Mouse (Mus musculus): Measurements from ENCODE around the gene Dennd1b. TPM values are rescaled to one million over a fixed set of nuclear protein-coding genes. Genes with fewer than 3 reads are reported as not detected.

Dennd1b gene
- polyA plus RNA-seq, 1 experiment from 2014 or later = 14.3 TPM

GRCm38 (mm10) chr1:139091701-139092100 lies 128.5 kb downstream of the Dennd1b start:
- no peak for ATAC-seq (replicated peaks; ENCODE audit: insufficient number of reproducible peaks, low FRiP score, low TSS enrichment)
- H3K9me3 ChIP-seq (replicated peaks; ENCODE audit: control insufficient read depth, low read length) = no peaks in the 10 kb centered on the region
- H3K36me3 ChIP-seq (ENCODE audit: control insufficient read depth, insufficient read depth, low read length) = no peaks in the 10 kb centered on the region
- H3K27ac ChIP-seq (ENCODE audit: low read depth, low read length) = no peak overlapping the region
- H3K9ac ChIP-seq (ENCODE audit: low read depth, low read length) = no peak overlapping the region
- no peaks in the 10 kb centered on the region for H3K27me3 ChIP-seq (ENCODE audit: control insufficient read depth, insufficient read depth, low read length)
- no peak overlapping the region for H3K4me3 ChIP-seq (ENCODE audit: low read depth, low read length)
- 91% methylated on average over 6 of the region's 6 CpGs for WGBS (ENCODE audit: insufficient replicate concordance)
- H3K4me2 ChIP-seq = no peak overlapping the region
- no peaks in the 10 kb centered on the region for H3K4me1 ChIP-seq (ENCODE audit: control insufficient read depth, insufficient read depth, low read length)

- no peak overlapping the region for H3K27ac ChIP-seq (ENCODE audit: low read depth, low read length)
- no peaks in the 10 kb centered on the region for H3K9me3 ChIP-seq (replicated peaks; ENCODE audit: control insufficient read depth, low read length)
- no peak overlapping the region for H3K9ac ChIP-seq (ENCODE audit: low read depth, low read length)
- no peak overlapping the region for H3K4me2 ChIP-seq
- no peaks in the 10 kb centered on the region for H3K36me3 ChIP-seq (ENCODE audit: control insufficient read depth, insufficient read depth, low read length)
- no peaks in the 10 kb centered on the region for H3K27me3 ChIP-seq (ENCODE audit: control insufficient read depth, insufficient read depth, low read length)
- no peak overlapping the region for H3K4me3 ChIP-seq (ENCODE audit: low read depth, low read length)
- 70% methylated on average over 10 of the region's 10 CpGs for WGBS (ENCODE audit: insufficient replicate concordance)
- H3K4me1 ChIP-seq (ENCODE audit: control insufficient read depth, insufficient read depth, low read length) = no peaks in the 10 kb centered on the region
- ATAC-seq (replicated peaks; ENCODE audit: insufficient number of reproducible peaks, low FRiP score, low TSS enrichment) = no peak
Observed at GRCm38 (mm10) chr1:139092144-139092543, 128.9 kb downstream of the Dennd1b start.

DNA sequence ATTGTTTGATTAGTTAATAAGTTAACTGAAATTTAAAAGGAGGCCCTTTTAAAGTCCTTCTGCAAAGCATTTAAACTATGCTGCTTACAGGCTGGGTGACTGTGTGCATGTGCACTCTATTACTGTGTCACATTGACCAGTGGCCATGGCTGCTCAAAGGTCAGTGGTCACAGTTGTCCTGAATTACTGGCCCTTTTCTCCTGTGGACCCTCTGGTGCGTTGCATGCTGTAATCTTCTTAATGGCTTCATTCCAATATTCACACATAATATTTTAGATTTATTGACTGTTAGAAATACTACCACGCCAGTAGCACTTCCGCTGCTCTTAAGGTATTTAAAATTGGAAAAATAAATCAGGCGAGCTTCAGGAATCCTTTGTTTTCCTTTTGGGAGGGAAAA lies 129.5 kb downstream of the Dennd1b start:
- Histone ChIP-seq H3K27ac (ENCODE audit: low read depth, low read length) (no peak overlapping the region), H3K4me1 (ENCODE audit: control insufficient read depth, insufficient read depth, low read length) (no peaks in the 10 kb centered on the region), H3K9ac (ENCODE audit: low read depth, low read length) (no peak overlapping the region), H3K4me2 (no peak overlapping the region), H3K9me3 (replicated peaks; ENCODE audit: control insufficient read depth, low read length) (no peaks in the 10 kb centered on the region), H3K27me3 (ENCODE audit: control insufficient read depth, insufficient read depth, low read length) (no peaks in the 10 kb centered on the region), H3K36me3 (ENCODE audit: control insufficient read depth, insufficient read depth, low read length) (no peaks in the 10 kb centered on the region), H3K4me3 (ENCODE audit: low read depth, low read length) (no peak overlapping the region)
- WGBS (ENCODE audit: insufficient replicate concordance) = 78% methylated on average over 4 of the region's 4 CpGs
- no peak for ATAC-seq (replicated peaks; ENCODE audit: insufficient number of reproducible peaks, low FRiP score, low TSS enrichment)

- WGBS (ENCODE audit: insufficient replicate concordance) = 85% methylated on average over 6 of the region's 6 CpGs
- Histone ChIP-seq H3K9me3 (replicated peaks; ENCODE audit: control insufficient read depth, low read length) (no peaks in the 10 kb centered on the region), H3K4me3 (ENCODE audit: low read depth, low read length) (no peak overlapping the region), H3K9ac (ENCODE audit: low read depth, low read length) (no peak overlapping the region), H3K4me1 (ENCODE audit: control insufficient read depth, insufficient read depth, low read length) (no peaks in the 10 kb centered on the region), H3K27ac (ENCODE audit: low read depth, low read length) (no peak overlapping the region), H3K36me3 (ENCODE audit: control insufficient read depth, insufficient read depth, low read length) (no peaks in the 10 kb centered on the region), H3K4me2 (no peak overlapping the region), H3K27me3 (ENCODE audit: control insufficient read depth, insufficient read depth, low read length) (no peaks in the 10 kb centered on the region)
- no peak for ATAC-seq (replicated peaks; ENCODE audit: insufficient number of reproducible peaks, low FRiP score, low TSS enrichment)
Observed at GRCm38 (mm10) chr1:139096369-139096768, 133.1 kb downstream of the Dennd1b start.

DNA sequence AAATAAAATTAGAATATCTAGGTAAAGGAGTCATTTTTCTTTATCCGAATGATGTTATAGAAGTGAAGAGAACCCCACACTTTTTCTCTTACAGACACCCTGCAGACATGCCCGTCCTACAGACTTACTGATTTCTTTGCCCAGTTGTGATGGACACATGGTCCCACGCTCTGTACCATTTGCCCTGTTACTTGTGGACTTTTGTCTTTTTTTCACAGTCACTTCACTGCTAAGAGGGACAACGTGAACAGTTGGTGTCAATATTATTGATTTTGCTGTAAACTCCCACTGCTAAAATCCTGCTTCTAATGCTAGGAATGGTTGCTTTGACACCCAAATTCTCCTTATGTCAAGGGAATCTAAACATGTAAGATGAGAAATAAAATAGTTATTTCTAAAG lies 134.9 kb downstream of the Dennd1b start:
- no peaks in the 10 kb centered on the region for H3K36me3 ChIP-seq (ENCODE audit: control insufficient read depth, insufficient read depth, low read length)
- H3K9ac ChIP-seq (ENCODE audit: low read depth, low read length) = no peak overlapping the region
- no peaks in the 10 kb centered on the region for H3K9me3 ChIP-seq (replicated peaks; ENCODE audit: control insufficient read depth, low read length)
- WGBS (ENCODE audit: insufficient replicate concordance) = 82% methylated on average over 4 of the region's 4 CpGs
- H3K27me3 ChIP-seq (ENCODE audit: control insufficient read depth, insufficient read depth, low read length) = no peaks in the 10 kb centered on the region
- H3K4me3 ChIP-seq (ENCODE audit: low read depth, low read length) = no peak overlapping the region
- H3K4me1 ChIP-seq (ENCODE audit: control insufficient read depth, insufficient read depth, low read length) = 0 out of 2 replicates have a peak, but pooled peaks cover 3% of the 10 kb centered on the region
- no peak overlapping the region for H3K27ac ChIP-seq (ENCODE audit: low read depth, low read length)
- no peak overlapping the region for H3K4me2 ChIP-seq
- no peak for ATAC-seq (replicated peaks; ENCODE audit: insufficient number of reproducible peaks, low FRiP score, low TSS enrichment)

DNA sequence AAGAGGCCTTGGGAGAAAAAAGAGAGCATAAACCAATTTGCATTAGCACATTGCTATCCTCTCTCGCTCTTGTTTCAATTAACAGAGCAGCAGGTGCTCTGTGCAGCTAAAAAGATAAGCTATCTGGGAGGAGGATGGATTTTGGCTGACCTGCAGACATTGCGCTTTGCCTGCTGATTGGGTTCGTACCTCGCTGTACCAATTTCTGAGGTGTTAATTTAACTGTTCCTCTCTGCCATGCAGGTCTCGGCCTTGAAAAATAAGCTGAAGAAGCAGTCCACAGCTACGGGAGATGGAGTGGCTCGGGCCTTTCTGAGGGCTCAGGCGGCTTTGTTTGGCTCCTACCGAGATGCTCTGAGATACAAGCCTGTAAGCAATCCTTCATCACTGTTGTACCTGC lies 138.5 kb downstream of the Dennd1b start:
- H3K4me1 ChIP-seq (ENCODE audit: control insufficient read depth, insufficient read depth, low read length) = 0 out of 2 replicates have a peak, but pooled peaks cover 3% of the 10 kb centered on the region
- no peak for ATAC-seq (replicated peaks; ENCODE audit: insufficient number of reproducible peaks, low FRiP score, low TSS enrichment)
- no peak overlapping the region for H3K4me2 ChIP-seq
- H3K36me3 ChIP-seq (ENCODE audit: control insufficient read depth, insufficient read depth, low read length) = no peaks in the 10 kb centered on the region
- H3K9me3 ChIP-seq (replicated peaks; ENCODE audit: control insufficient read depth, low read length) = no peaks in the 10 kb centered on the region
- H3K9ac ChIP-seq (ENCODE audit: low read depth, low read length) = no peak overlapping the region
- H3K27ac ChIP-seq (ENCODE audit: low read depth, low read length) = no peak overlapping the region
- H3K27me3 ChIP-seq (ENCODE audit: control insufficient read depth, insufficient read depth, low read length) = no peaks in the 10 kb centered on the region
- H3K4me3 ChIP-seq (ENCODE audit: low read depth, low read length) = no peak overlapping the region
- 54% methylated on average over 9 of the region's 9 CpGs for WGBS (ENCODE audit: insufficient replicate concordance)

- H3K4me3 ChIP-seq (ENCODE audit: low read depth, low read length) = no peak overlapping the region
- no peak overlapping the region for H3K9ac ChIP-seq (ENCODE audit: low read depth, low read length)
- no peaks in the 10 kb centered on the region for H3K27me3 ChIP-seq (ENCODE audit: control insufficient read depth, insufficient read depth, low read length)
- no peaks in the 10 kb centered on the region for H3K36me3 ChIP-seq (ENCODE audit: control insufficient read depth, insufficient read depth, low read length)
- no peaks in the 10 kb centered on the region for H3K9me3 ChIP-seq (replicated peaks; ENCODE audit: control insufficient read depth, low read length)
- no peaks in the 10 kb centered on the region; the same call in 1 of the 2 replicates for H3K4me1 ChIP-seq (ENCODE audit: control insufficient read depth, insufficient read depth, low read length)
- WGBS (ENCODE audit: insufficient replicate concordance) = 73% methylated on average over 2 of the region's 2 CpGs
- no peak overlapping the region for H3K4me2 ChIP-seq
- no peak overlapping the region for H3K27ac ChIP-seq (ENCODE audit: low read depth, low read length)
- ATAC-seq (replicated peaks; ENCODE audit: insufficient number of reproducible peaks, low FRiP score, low TSS enrichment) = no peak
Observed at GRCm38 (mm10) chr1:139108251-139108650, 145.0 kb downstream of the Dennd1b start.

- no peaks in the 10 kb centered on the region for H3K27me3 ChIP-seq (ENCODE audit: control insufficient read depth, insufficient read depth, low read length)
- no peak for ATAC-seq (replicated peaks; ENCODE audit: insufficient number of reproducible peaks, low FRiP score, low TSS enrichment)
- no peaks in the 10 kb centered on the region for H3K9me3 ChIP-seq (replicated peaks; ENCODE audit: control insufficient read depth, low read length)
- no peak overlapping the region for H3K4me2 ChIP-seq
- H3K4me3 ChIP-seq (ENCODE audit: low read depth, low read length) = no peak overlapping the region
- no peak overlapping the region for H3K9ac ChIP-seq (ENCODE audit: low read depth, low read length)
- no peaks in the 10 kb centered on the region for H3K36me3 ChIP-seq (ENCODE audit: control insufficient read depth, insufficient read depth, low read length)
- H3K27ac ChIP-seq (ENCODE audit: low read depth, low read length) = no peak overlapping the region
- H3K4me1 ChIP-seq (ENCODE audit: control insufficient read depth, insufficient read depth, low read length) = no peaks in the 10 kb centered on the region; the same call in 1 of the 2 replicates
- WGBS (ENCODE audit: insufficient replicate concordance) = 96% methylated on average over 8 of the region's 8 CpGs
Observed at GRCm38 (mm10) chr1:139122626-139123025, 159.4 kb downstream of the Dennd1b start.

- Histone ChIP-seq H3K9ac (ENCODE audit: low read depth, low read length) (no peak overlapping the region), H3K27me3 (ENCODE audit: control insufficient read depth, insufficient read depth, low read length) (no peaks in the 10 kb centered on the region), H3K4me1 (ENCODE audit: control insufficient read depth, insufficient read depth, low read length) (no peaks in the 10 kb centered on the region), H3K27ac (ENCODE audit: low read depth, low read length) (no peak overlapping the region), H3K4me2 (no peak overlapping the region), H3K9me3 (replicated peaks; ENCODE audit: control insufficient read depth, low read length) (no peaks in the 10 kb centered on the region), H3K36me3 (ENCODE audit: control insufficient read depth, insufficient read depth, low read length) (peaks cover 5% of the 10 kb centered on the region), H3K4me3 (ENCODE audit: low read depth, low read length) (no peak overlapping the region)
- WGBS (ENCODE audit: insufficient replicate concordance) = 56% methylated on average over 1 of the region's 1 CpGs
- ATAC-seq (replicated peaks; ENCODE audit: insufficient number of reproducible peaks, low FRiP score, low TSS enrichment) = no peak
Observed at GRCm38 (mm10) chr1:139139644-139140043, 176.4 kb downstream of the Dennd1b start.
